In the genomic region with DNA sequence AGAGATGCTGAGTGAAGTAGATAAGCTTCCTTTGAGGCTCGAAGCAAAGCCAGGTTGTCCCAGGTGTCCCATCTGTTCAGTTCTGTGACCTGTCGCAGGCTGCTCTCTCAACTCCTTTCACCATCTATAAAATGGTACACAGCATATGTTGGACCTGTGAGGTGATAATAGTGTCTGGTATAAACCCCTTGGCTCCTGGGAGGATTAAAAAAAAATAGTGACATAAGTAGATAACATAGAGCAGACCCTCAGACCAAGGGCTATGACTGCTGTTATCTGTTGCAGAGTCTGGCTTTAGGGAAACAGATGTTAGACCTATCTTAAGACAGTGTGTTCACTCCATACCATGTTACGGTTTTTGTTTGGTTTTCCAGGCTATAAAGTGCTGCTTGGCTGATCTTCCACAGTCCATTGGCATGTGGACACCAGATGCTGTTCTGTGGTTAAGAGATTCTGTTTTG, we compare ENCODE assay signal across 12 mouse cellular contexts. TPM values are rescaled to one million over a fixed set of nuclear protein-coding genes. Genes with fewer than 3 reads are reported as not detected.
DNase-seq lines count a peak whose midpoint lies in the region; ATAC-seq and TF ChIP-seq lines count a peak whose summit lies in the region.
"Had no signal": no experiment of that assay in that cellular context is flagged by ENCODE, and none has a peak within 500 bp of the region (broad histone marks: within the 10 kb centered on the region; RNA-seq: fewer than 3 reads in every experiment).

No protein-coding gene starts in this region.

- intact Hi-C loops in heart, postnatal 10 days (cut with DNase I): loop anchor here (5.0 kb wide), 1 partner anchor 36 kb away; no protein-coding TSS in a partner anchor

- H3K27me3 ChIP-seq in heart, embryonic 12.5 days (replicated peaks): no peaks in the 10 kb centered on the region
- peaks cover 22% of the 10 kb centered on the region; the same call in 1 of the 2 replicates for H3K27me3 ChIP-seq in G1E (ENCODE audit: insufficient read depth, low read length)
- H3K27me3 ChIP-seq in limb, embryonic 14.5 days (ENCODE audit: control insufficient read depth, insufficient read depth, low read length): no peaks in the 10 kb centered on the region
- H3K27me3 ChIP-seq in hindbrain, postnatal 0 days (ENCODE audit: insufficient read depth, low read length): no peaks in the 10 kb centered on the region
- H3K27me3 ChIP-seq: CH12.LX; midbrain, embryonic 12.5 days had no signal

- DNase-seq in heart, postnatal 10 days: no peak
- DNase-seq in G1E (ENCODE audit: low spot score): no peak
- peak; percentile 66 for DNase-seq in brain, adult 2 months (ENCODE audit: low read depth, low spot score)
- peak; percentile 41 for DNase-seq in limb, embryonic 14.5 days (ENCODE audit: low spot score)
- DNase-seq in hindbrain, postnatal 0 days (ENCODE audit: low spot score): no peak
- DNase-seq in urinary bladder, postnatal 14 days (ENCODE audit: low spot score): no peak
- no peak for DNase-seq in T-cell, adult 2 months (ENCODE audit: low spot score)

- H3K4me1 ChIP-seq in heart, embryonic 12.5 days (replicated peaks): peaks cover 21% of the 10 kb centered on the region
- H3K4me1 ChIP-seq in G1E (ENCODE audit: insufficient read depth, low read depth, low read length): peaks cover 13% of the 10 kb centered on the region
- H3K4me1 ChIP-seq in limb, embryonic 14.5 days (ENCODE audit: control insufficient read depth, insufficient read depth, low read length): no peaks in the 10 kb centered on the region
- H3K4me1 ChIP-seq in hindbrain, postnatal 0 days (ENCODE audit: insufficient read depth, low read length): no peaks in the 10 kb centered on the region
- H3K4me1 ChIP-seq: midbrain, embryonic 12.5 days had no signal

- no peak overlapping the region; the same call in 1 of the 2 replicates for H3K4me2 ChIP-seq in heart, embryonic 12.5 days
- H3K4me2 ChIP-seq in limb, embryonic 14.5 days (replicated peaks; ENCODE audit: low read depth, low read length, severe bottlenecking): no peak overlapping the region
- no peak overlapping the region for H3K4me2 ChIP-seq in hindbrain, postnatal 0 days (ENCODE audit: low read depth, low read length)
- H3K4me2 ChIP-seq: midbrain, embryonic 12.5 days had no signal

- no peak overlapping the region for H3K27ac ChIP-seq in heart, embryonic 12.5 days (ENCODE audit: poor library complexity, severe bottlenecking)
- H3K27ac ChIP-seq in limb, embryonic 14.5 days (replicated peaks; ENCODE audit: low read depth, low read length): no peak overlapping the region
- H3K27ac ChIP-seq in hindbrain, postnatal 0 days: no peak overlapping the region
- H3K27ac ChIP-seq: midbrain, embryonic 12.5 days had no signal

- H3K9me3 ChIP-seq in heart, embryonic 12.5 days (replicated peaks): no peaks in the 10 kb centered on the region
- no peaks in the 10 kb centered on the region for H3K9me3 ChIP-seq in G1E (replicated peaks)
- no peaks in the 10 kb centered on the region for H3K9me3 ChIP-seq in limb, embryonic 14.5 days (ENCODE audit: control insufficient read depth, low read length)
- H3K9me3 ChIP-seq in hindbrain, postnatal 0 days (ENCODE audit: low read length): no peaks in the 10 kb centered on the region
- H3K9me3 ChIP-seq: midbrain, embryonic 12.5 days had no signal

- TF ChIP-seq POLR2A in limb, embryonic 14.5 days (IDR thresholded peaks at IDR 0.05; ENCODE audit: borderline replicate concordance, extremely low read depth, insufficient read depth, insufficient read length): no peak

- no peak overlapping the region for H3K9ac ChIP-seq in heart, embryonic 12.5 days
- no peak overlapping the region for H3K9ac ChIP-seq in limb, embryonic 14.5 days (ENCODE audit: low read depth, low read length, severe bottlenecking)
- H3K9ac ChIP-seq in hindbrain, postnatal 0 days (replicated peaks; ENCODE audit: low read length): no peak overlapping the region
- H3K9ac ChIP-seq: midbrain, embryonic 12.5 days had no signal

- ATAC-seq in heart, embryonic 12.5 days (ENCODE audit: insufficient number of reproducible peaks, low FRiP score): peak; percentile 79
- peak; percentile 76 for ATAC-seq in G1E (ENCODE audit: extremely low read depth, insufficient number of reproducible peaks, low FRiP score, poor library complexity, severe bottlenecking)
- no peak for ATAC-seq in limb, embryonic 14.5 days (ENCODE audit: low FRiP score, low read depth)
- ATAC-seq in hindbrain, postnatal 0 days: no peak
- ATAC-seq: intestine, postnatal 0 days had no signal

- H3K4me3 ChIP-seq in heart, embryonic 12.5 days: no peak overlapping the region
- no peak overlapping the region for H3K4me3 ChIP-seq in G1E (ENCODE audit: low read depth, low read length)
- H3K4me3 ChIP-seq in limb, embryonic 14.5 days (replicated peaks; ENCODE audit: low read length): no peak overlapping the region
- H3K4me3 ChIP-seq in hindbrain, postnatal 0 days (ENCODE audit: low read length): no peak overlapping the region
- H3K4me3 ChIP-seq: erythroblast, embryonic 14.5 days; midbrain, embryonic 12.5 days had no signal

- H3K36me3 ChIP-seq in heart, embryonic 12.5 days: peaks cover 8% of the 10 kb centered on the region; the same call in 1 of the 2 replicates
- no peaks in the 10 kb centered on the region for H3K36me3 ChIP-seq in G1E (replicated peaks)
- no peaks in the 10 kb centered on the region; the same call in 1 of the 2 replicates for H3K36me3 ChIP-seq in limb, embryonic 14.5 days (ENCODE audit: control insufficient read depth, insufficient read depth, low read length)
- 0 out of 2 replicates have a peak, but pooled peaks cover 7% of the 10 kb centered on the region for H3K36me3 ChIP-seq in hindbrain, postnatal 0 days (ENCODE audit: insufficient read depth, low read length)
- H3K36me3 ChIP-seq: midbrain, embryonic 12.5 days had no signal

- WGBS in heart, embryonic 12.5 days: 11% methylated on average over 3 of the region's 3 CpGs
- 27% methylated on average over 3 of the region's 3 CpGs for WGBS in limb, embryonic 14.5 days
- WGBS in hindbrain, postnatal 0 days: 79% methylated on average over 3 of the region's 3 CpGs

- TF ChIP-seq CTCF in G1E (IDR thresholded peaks at IDR 0.05; ENCODE audit: low read depth, low read length): no peak
- no peak for TF ChIP-seq CTCF in hindbrain, postnatal 0 days (IDR thresholded peaks at IDR 0.05; ENCODE audit: low read depth)

RNA-seq across cellular contexts. Expression of gene Tmod1, which starts 15.7 kb away (rescaled TPM):
- 195 and 203 TPM in 2 replicates for polyA plus RNA-seq in heart, embryonic 12.5 days (2016; fragmentation: Nextera tagmentation; extraction: Ambion mirVana)
- 100 to 1,000 TPM; 263 to 279 TPM for total RNA-seq in heart, postnatal 10 days (2021)
- 6.9 and 14.6 TPM in 2 replicates for total RNA-seq in G1E (2014; fragmentation: Nextera tagmentation)
- total RNA-seq in G1E (2017): 0.99 and 1.1 TPM in 2 replicates
- 0.64 and 0.65 TPM in 2 replicates for polyA plus RNA-seq in G1E (2012)
- 8.1 and 10.8 TPM in 2 replicates for polyA plus RNA-seq in limb, embryonic 14.5 days (2012; rRNA removed)
- 9.9 and 15.8 TPM in 2 replicates for polyA plus RNA-seq in limb, embryonic 14.5 days (2014; fragmentation: Nextera tagmentation; extraction: Ambion mirVana)
- 0.58 and 1.3 TPM in 2 replicates for total RNA-seq in hindbrain, postnatal 0 days (2014; rRNA removed)
- polyA plus RNA-seq in hindbrain, postnatal 0 days (2015; fragmentation: Nextera tagmentation; extraction: Ambion mirVana): 2.3 and 2.5 TPM in 2 replicates

RNA-seq across cellular contexts. Expression of gene Tdrd7, which starts 57.9 kb away (rescaled TPM):
- 20.9 and 22.3 TPM in 2 replicates for polyA plus RNA-seq in heart, embryonic 12.5 days (2016; fragmentation: Nextera tagmentation; extraction: Ambion mirVana)
- 10 to 100 TPM; 16.9 to 18.5 TPM for total RNA-seq in heart, postnatal 10 days (2021)
- total RNA-seq in G1E (2014; fragmentation: Nextera tagmentation) (1.1 and 1.4 TPM in 2 replicates), G1E (2017) (5.1 and 7.7 TPM in 2 replicates)
- polyA plus RNA-seq in G1E (2012): 0.06 and 0.12 TPM in 2 replicates
- polyA plus RNA-seq in limb, embryonic 14.5 days (2012; rRNA removed): 12.7 TPM in 2 replicates
- polyA plus RNA-seq in limb, embryonic 14.5 days (2014; fragmentation: Nextera tagmentation; extraction: Ambion mirVana): 12.9 and 13.4 TPM in 2 replicates
- total RNA-seq in hindbrain, postnatal 0 days (2014; rRNA removed): 31.3 and 33.4 TPM in 2 replicates
- polyA plus RNA-seq in hindbrain, postnatal 0 days (2015; fragmentation: Nextera tagmentation; extraction: Ambion mirVana): 23.6 and 26.1 TPM in 2 replicates
- polyA plus RNA-seq: erythroblast, embryonic 14.5 days had no signal

Comparison
In these comparisons a context has a peak if more than half of its experiments do, and no peak if none do; other contexts are left out.
1. ATAC-seq: peak in heart, embryonic 12.5 days (single experiment) and G1E (single experiment); none in limb, embryonic 14.5 days (single experiment) and hindbrain, postnatal 0 days (single experiment).
2. DNase-seq: peak in brain, adult 2 months (single experiment) and limb, embryonic 14.5 days (single experiment); none in heart, postnatal 10 days (0 of 2), G1E (single experiment), hindbrain, postnatal 0 days (single experiment), urinary bladder, postnatal 14 days (single experiment) and T-cell, adult 2 months (single experiment).
3. RNA of gene Tmod1, which starts 15.7 kb away (polyA plus RNA-seq): 195 to 203 TPM in heart, embryonic 12.5 days; 8.1 to 15.8 TPM in limb, embryonic 14.5 days, 2.3 to 2.5 TPM in hindbrain, postnatal 0 days and 0.64 to 0.65 TPM in G1E; every median in the first group is over 10 times any median in the second.
4. RNA of gene Tdrd7, which starts 57.9 kb away (polyA plus RNA-seq): 23.6 to 26.1 TPM in hindbrain, postnatal 0 days, 20.9 to 22.3 TPM in heart, embryonic 12.5 days and 12.7 to 13.4 TPM in limb, embryonic 14.5 days; 0.06 to 0.12 TPM in G1E; every median in the first group is over 10 times any median in the second.